20 mouse cellular contexts compared by ENCODE assay signal in the genomic region with DNA sequence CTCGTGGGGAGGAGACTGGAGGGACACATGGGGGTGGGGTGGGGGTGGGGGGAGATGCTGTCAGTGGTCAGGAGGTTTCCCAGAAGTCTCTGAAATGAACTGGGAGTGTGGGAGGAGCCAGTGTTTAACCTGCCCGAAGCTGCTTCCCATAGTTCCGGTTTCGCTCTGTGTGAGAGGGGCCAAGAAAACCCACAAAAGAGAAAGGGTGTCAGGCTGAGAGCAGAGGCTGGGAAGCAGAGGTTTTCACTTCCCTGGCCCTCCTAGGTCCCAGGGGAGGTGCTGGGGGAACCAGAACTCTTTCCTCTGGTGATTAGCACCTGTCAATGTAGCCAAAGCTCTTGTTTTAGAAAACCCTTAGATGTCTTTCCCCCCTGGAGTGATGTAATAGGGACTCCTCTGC. TPM values are rescaled to one million over a fixed set of nuclear protein-coding genes. Genes with fewer than 3 reads are reported as not detected.
DNase-seq lines count a peak whose midpoint lies in the region; ATAC-seq and TF ChIP-seq lines count a peak whose summit lies in the region.
"Had no signal": no experiment of that assay in that cellular context is flagged by ENCODE, and none has a peak within 500 bp of the region (broad histone marks: within the 10 kb centered on the region; RNA-seq: fewer than 3 reads in every experiment).

No protein-coding gene starts in this region.

- peaks cover 51% of the 10 kb centered on the region for H3K4me1 ChIP-seq in heart, embryonic 10.5 days
- H3K4me1 ChIP-seq in liver, postnatal 0 days (ENCODE audit: insufficient read depth) = peaks cover 12% of the 10 kb centered on the region

- peaks cover 6% of the 10 kb centered on the region; the same call in 1 of the 2 replicates for H3K36me3 ChIP-seq in heart, embryonic 10.5 days
- H3K36me3 ChIP-seq in liver, postnatal 0 days (replicated peaks; ENCODE audit: insufficient read depth, low read length) = no peaks in the 10 kb centered on the region
- H3K36me3 ChIP-seq: neural tube, embryonic 15.5 days had no signal

- 34% methylated on average over 4 of the region's 4 CpGs for WGBS in heart, embryonic 10.5 days
- WGBS in liver, postnatal 0 days (ENCODE audit: insufficient replicate concordance) = 20% methylated on average over 4 of the region's 4 CpGs

- no peak overlapping the region for H3K9ac ChIP-seq in liver, postnatal 0 days (replicated peaks)
- H3K9ac ChIP-seq: forebrain, embryonic 13.5 days; neural tube, embryonic 15.5 days had no signal

- intact Hi-C loops in heart, postnatal 14 days (cut with DNase I) = no loop called here

- ATAC-seq in liver, postnatal 0 days = no peak
- ATAC-seq: activated CD4-positive, CD25-positive, alpha-beta regulatory T cell, adult 4 months; forebrain, embryonic 13.5 days; hindbrain, postnatal 0 days had no signal

- 0 out of 2 replicates have a peak overlapping the region, but pooled peaks have one; percentile 2 for H3K27ac ChIP-seq in heart, embryonic 10.5 days
- H3K27ac ChIP-seq in liver, postnatal 0 days (ENCODE audit: low read depth) = no peak overlapping the region
- H3K27ac ChIP-seq: forebrain, embryonic 13.5 days; hindbrain, postnatal 0 days; neural tube, embryonic 15.5 days had no signal

- no peak for DNase-seq in heart, embryonic 10.5 days (ENCODE audit: low spot score)
- DNase-seq in heart, postnatal 14 days = no peak
- DNase-seq in A20 (ENCODE audit: low read depth, low spot score) = peak; percentile 47
- peak; percentile 68 for DNase-seq in R1 (ENCODE audit: low read depth, low spot score)
- no peak for DNase-seq in liver, postnatal 0 days
- no peak for DNase-seq in left cerebral cortex, adult 9 months (ENCODE audit: low spot score in 2 of 2)
- no peak for DNase-seq in embryo, embryonic 10.5 days (ENCODE audit: low spot score)
- DNase-seq in natural killer cell, adult 2 months (ENCODE audit: low spot score in 2 of 2) = no peak
- DNase-seq: adrenal gland, postnatal 25 days; cerebellum, adult 8-10 months; gastrocnemius, postnatal 36 days; kidney, adult 8-10 months; kidney, postnatal 4 days; right cerebral cortex, postnatal 4 days; thymus, adult 18-20 months had no signal

- no peak for TF ChIP-seq EP300 in liver, postnatal 0 days (IDR thresholded peaks at IDR 0.05; ENCODE audit: low read depth)

- 0 out of 2 replicates have a peak overlapping the region, but pooled peaks have one; percentile 18 for H3K4me2 ChIP-seq in liver, postnatal 0 days (ENCODE audit: low read depth, low read length)
- H3K4me2 ChIP-seq: forebrain, embryonic 13.5 days; heart, embryonic 11.5 days; neural tube, embryonic 15.5 days had no signal

- no peaks in the 10 kb centered on the region; the same call in 1 of the 2 replicates for H3K27me3 ChIP-seq in heart, embryonic 10.5 days (ENCODE audit: insufficient read depth, poor library complexity, severe bottlenecking)
- H3K27me3 ChIP-seq in liver, postnatal 0 days (ENCODE audit: insufficient read depth, low read length) = no peaks in the 10 kb centered on the region
- H3K27me3 ChIP-seq: neural tube, embryonic 15.5 days had no signal

- H3K9me3 ChIP-seq in heart, embryonic 10.5 days = no peaks in the 10 kb centered on the region
- H3K9me3 ChIP-seq in liver, postnatal 0 days (ENCODE audit: low read length) = no peaks in the 10 kb centered on the region
- H3K9me3 ChIP-seq: forebrain, embryonic 13.5 days; neural tube, embryonic 15.5 days had no signal

- no peak overlapping the region for H3K4me3 ChIP-seq in heart, embryonic 10.5 days
- H3K4me3 ChIP-seq in liver, postnatal 0 days (ENCODE audit: low read depth, low read length) = no peak overlapping the region
- H3K4me3 ChIP-seq: forebrain, embryonic 13.5 days; neural tube, embryonic 15.5 days had no signal

- TF ChIP-seq CTCF in liver, postnatal 0 days (IDR thresholded peaks at IDR 0.05; ENCODE audit: low read depth) = no peak

RNA-seq across cellular contexts. Expression of a gene that starts 47.4 kb away (rescaled TPM):
- polyA plus RNA-seq in heart, embryonic 10.5 days (2016; fragmentation: Nextera tagmentation; extraction: Ambion mirVana) = 118 and 165 TPM in 2 replicates
- total RNA-seq in heart, postnatal 14 days (2021) = 100 to 1,000 TPM in 1 of 2 experiments, 10 to 100 TPM in 1; 94.5 to 117 TPM
- polyA plus RNA-seq in liver, postnatal 0 days (2015; fragmentation: Nextera tagmentation; extraction: Ambion mirVana) = 32.9 and 35.7 TPM in 2 replicates

Comparison
In these comparisons a context has a peak if more than half of its experiments do, and no peak if none do; other contexts are left out.
1. DNase-seq: peak in A20 (single experiment) and R1 (single experiment); none in heart, embryonic 10.5 days (single experiment), heart, postnatal 14 days (0 of 2), liver, postnatal 0 days (single experiment), left cerebral cortex, adult 9 months (0 of 2), embryo, embryonic 10.5 days (single experiment) and natural killer cell, adult 2 months (0 of 2).